Mouse (Mus musculus) limb, embryonic 15.5 days (tissue): ENCODE results near the gene Ikzf3. TPM values are rescaled to one million over a fixed set of nuclear protein-coding genes. Genes with fewer than 3 reads are reported as not detected.

Experiments
- ATAC-seq: fragments of 200-750 bp; cut with Nextera tagmentation; 2 replicates; pipeline ENCODE4 v1.8.0; 2017; ENCODE audit warnings: low read depth, moderate TSS enrichment; ENCODE audit not compliant: insufficient number of reproducible peaks, low FRiP score, low TSS enrichment
- H3K27ac ChIP-seq: fragments of 300-500 bp; sonication (generic); 2 replicates; pipeline ENCODE4 v1.5.1; 2015; ENCODE audit warnings: moderate library complexity, mild to moderate bottlenecking, inconsistent platforms
- H3K27me3 ChIP-seq: fragments of 300-500 bp; sonication (generic); 2 replicates; pipeline ENCODE4 v1.6.1; 2015; ENCODE audit warnings: inconsistent platforms
- H3K36me3 ChIP-seq: fragments of 300-500 bp; sonication (generic); 2 replicates; pipeline ENCODE4 v1.6.1; 2015; ENCODE audit warnings: inconsistent platforms
- H3K4me1 ChIP-seq: fragments of 300-500 bp; sonication (generic); 2 replicates; pipeline ENCODE4 v1.6.1; 2015; ENCODE audit warnings: inconsistent platforms
- H3K4me2 ChIP-seq: fragments of 300-500 bp; sonication (generic); 2 replicates; pipeline ENCODE4 v1.6.1; 2015; ENCODE audit warnings: mild to moderate bottlenecking, inconsistent platforms
- H3K4me3 ChIP-seq: fragments of 300-500 bp; sonication (generic); 2 replicates; pipeline ENCODE4 v1.5.1; 2015; ENCODE audit warnings: mild to moderate bottlenecking, inconsistent platforms
- H3K9ac ChIP-seq: fragments of 300-500 bp; sonication (generic); 2 replicates; pipeline ENCODE4 v1.6.1; 2015; ENCODE audit warnings: inconsistent platforms
- H3K9me3 ChIP-seq: fragments of 300-500 bp; sonication (generic); 2 replicates; pipeline ENCODE4 v1.6.1; 2016; ENCODE audit warnings: inconsistent platforms
- WGBS: fragments of 180-500 bp; shearing (Covaris S2); methylation state at CpG from one replicate; pipeline ENCODE4 v1.1.7; 2015; 5-methylcytosine and 5-hydroxymethylcytosine counted together
- polyA plus RNA-seq: library from polyadenylated mRNA; unstranded; fragments of >200 nt; fragmentation: Nextera tagmentation; extraction: Ambion mirVana; gene quantifications from 2 replicates; pipeline ENCODE4 v1.2.1, GENCODE M21; 2015

The Ikzf3 gene
- polyA plus RNA-seq, 1 experiment from 2014 or later, result 0.74 TPM

- Histone ChIP-seq H3K4me2 (peak overlapping the region; percentile 28), H3K27ac (no peak overlapping the region), H3K9me3 (no peaks in the 10 kb centered on the region), H3K4me1 (peaks cover 20% of the 10 kb centered on the region), H3K36me3 (no peaks in the 10 kb centered on the region), H3K27me3 (peaks cover 39% of the 10 kb centered on the region), H3K9ac (no peak overlapping the region), H3K4me3 (peak overlapping the region; percentile 29)
- WGBS, result 2% methylated on average over 33 of the region's 33 CpGs
- ATAC-seq, result no peak
These were observed 99.0 kb downstream of the Ikzf3 start for GRCm38 (mm10) chr11:98446562-98447474.

- H3K27me3 ChIP-seq, result peaks cover 39% of the 10 kb centered on the region
- no peak for ATAC-seq
- H3K9ac ChIP-seq, result no peak within 1 kb of the TSS
These were observed 99.6 kb downstream of the Ikzf3 start, which contains the start of gene Grb7 for GRCm38 (mm10) chr11:98446213-98446561. Gene Grb7, plus strand, starts transcription at chr11:98446394.

GRCm38 (mm10) chr11:98445679-98446078 lies 100.2 kb downstream of the Ikzf3 start:
- Histone ChIP-seq H3K36me3 (no peaks in the 10 kb centered on the region), H3K27me3 (peaks cover 39% of the 10 kb centered on the region), H3K4me3 (no peak overlapping the region), H3K4me2 (no peak overlapping the region), H3K9ac (no peak overlapping the region), H3K9me3 (no peaks in the 10 kb centered on the region), H3K4me1 (peaks cover 20% of the 10 kb centered on the region), H3K27ac (no peak overlapping the region)
- ATAC-seq, result no peak
- 34% methylated on average over 4 of the region's 4 CpGs for WGBS

More at GRCm38 (mm10) chr11:98446213-98446561, 99.6 kb downstream of the Ikzf3 start, which contains the start of gene Grb7:
- H3K4me1 ChIP-seq, result peaks cover 20% of the 10 kb centered on the region
- H3K4me3 ChIP-seq, result peak within 1 kb of the TSS; percentile 29
- H3K9me3 ChIP-seq, result no peaks in the 10 kb centered on the region
- H3K4me2 ChIP-seq, result peak within 1 kb of the TSS; percentile 28
- no peak within 1 kb of the TSS for H3K27ac ChIP-seq
- WGBS, result 11% methylated on average over 5 of the region's 5 CpGs
- H3K36me3 ChIP-seq, result no peaks in the 10 kb centered on the region

GRCm38 (mm10) chr11:98445238-98445637 lies 100.6 kb downstream of the Ikzf3 start:
- Histone ChIP-seq H3K4me2 (no peak overlapping the region), H3K4me1 (peaks cover 17% of the 10 kb centered on the region), H3K9ac (no peak overlapping the region), H3K9me3 (no peaks in the 10 kb centered on the region), H3K27me3 (peaks cover 39% of the 10 kb centered on the region), H3K4me3 (no peak overlapping the region), H3K27ac (no peak overlapping the region), H3K36me3 (no peaks in the 10 kb centered on the region)
- ATAC-seq, result no peak
- 23% methylated on average over 1 of the region's 1 CpGs for WGBS

- H3K36me3 ChIP-seq, result no peaks in the 10 kb centered on the region
- no peak overlapping the region for H3K4me2 ChIP-seq
- H3K4me1 ChIP-seq, result peaks cover 16% of the 10 kb centered on the region
- ATAC-seq, result no peak
- 89% methylated on average over 1 of the region's 1 CpGs for WGBS
- no peak overlapping the region for H3K27ac ChIP-seq
- no peaks in the 10 kb centered on the region for H3K9me3 ChIP-seq
- H3K4me3 ChIP-seq, result no peak overlapping the region
- H3K9ac ChIP-seq, result no peak overlapping the region
- peaks cover 35% of the 10 kb centered on the region for H3K27me3 ChIP-seq
These were observed 102.1 kb downstream of the Ikzf3 start for GRCm38 (mm10) chr11:98443688-98444087.

- H3K4me2 ChIP-seq, result peak within 1 kb of the TSS; percentile 78
- H3K36me3 ChIP-seq, result peaks cover 34% of the 10 kb centered on the region
- H3K9me3 ChIP-seq, result no peaks in the 10 kb centered on the region
- H3K4me3 ChIP-seq, result peak within 1 kb of the TSS; percentile 81
- peak within 1 kb of the TSS; percentile 42 for H3K9ac ChIP-seq
- WGBS, result 2% methylated on average over 43 of the region's 43 CpGs
- H3K4me1 ChIP-seq, result peaks cover 12% of the 10 kb centered on the region
- no peaks in the 10 kb centered on the region for H3K27me3 ChIP-seq
- peak within 1 kb of the TSS; percentile 81 for H3K27ac ChIP-seq
- peak; percentile 83 for ATAC-seq
These were observed 107.3 kb downstream of the Ikzf3 start, which contains the start of gene Mien1 for GRCm38 (mm10) chr11:98438331-98439158. Gene Mien1, minus strand, starts transcription at chr11:98438991.

GRCm38 (mm10) chr11:98437441-98437840 lies 108.4 kb downstream of the Ikzf3 start:
- Histone ChIP-seq H3K27ac (no peak overlapping the region), H3K4me3 (0 out of 2 replicates have a peak overlapping the region, but pooled peaks have one; percentile 81), H3K27me3 (no peaks in the 10 kb centered on the region), H3K9me3 (no peaks in the 10 kb centered on the region), H3K36me3 (peaks cover 43% of the 10 kb centered on the region), H3K9ac (no peak overlapping the region), H3K4me2 (no peak overlapping the region), H3K4me1 (peaks cover 12% of the 10 kb centered on the region)
- ATAC-seq, result no peak
- 77% methylated on average over 6 of the region's 6 CpGs for WGBS

GRCm38 (mm10) chr11:98435723-98436122 lies 110.1 kb downstream of the Ikzf3 start:
- H3K9me3 ChIP-seq, result no peaks in the 10 kb centered on the region
- H3K36me3 ChIP-seq, result peaks cover 60% of the 10 kb centered on the region
- H3K27me3 ChIP-seq, result no peaks in the 10 kb centered on the region
- 95% methylated on average over 9 of the region's 9 CpGs for WGBS
- peaks cover 12% of the 10 kb centered on the region for H3K4me1 ChIP-seq
- H3K4me2 ChIP-seq, result no peak overlapping the region
- H3K9ac ChIP-seq, result no peak overlapping the region
- H3K4me3 ChIP-seq, result no peak overlapping the region
- no peak overlapping the region for H3K27ac ChIP-seq
- no peak for ATAC-seq

- 74% methylated on average over 9 of the region's 9 CpGs for WGBS
These were observed 113.9 kb downstream of the Ikzf3 start for GRCm38 (mm10) chr11:98431743-98432502.

GRCm38 (mm10) chr11:98428436-98428835 lies 117.4 kb downstream of the Ikzf3 start:
- no peak for ATAC-seq
- WGBS, result 73% methylated on average over 5 of the region's 5 CpGs
- Histone ChIP-seq H3K9ac (no peak overlapping the region), H3K27ac (0 out of 2 replicates have a peak overlapping the region, but pooled peaks have one; percentile 57), H3K36me3 (peaks cover 97% of the 10 kb centered on the region), H3K4me1 (0 out of 2 replicates have a peak, but pooled peaks cover 3% of the 10 kb centered on the region), H3K4me2 (no peak overlapping the region), H3K27me3 (no peaks in the 10 kb centered on the region), H3K9me3 (no peaks in the 10 kb centered on the region), H3K4me3 (no peak overlapping the region)

More at GRCm38 (mm10) chr11:98431743-98432502, 113.9 kb downstream of the Ikzf3 start:
- no peak for ATAC-seq
- Histone ChIP-seq H3K9ac (no peak overlapping the region), H3K9me3 (no peaks in the 10 kb centered on the region), H3K4me3 (no peak overlapping the region), H3K27ac (no peak overlapping the region), H3K4me1 (0 out of 2 replicates have a peak, but pooled peaks cover 3% of the 10 kb centered on the region), H3K36me3 (peaks cover 97% of the 10 kb centered on the region), H3K4me2 (no peak overlapping the region), H3K27me3 (no peaks in the 10 kb centered on the region)

- Histone ChIP-seq H3K9me3 (no peaks in the 10 kb centered on the region), H3K36me3 (peaks cover 98% of the 10 kb centered on the region), H3K9ac (no peak overlapping the region), H3K4me2 (no peak overlapping the region), H3K27me3 (no peaks in the 10 kb centered on the region), H3K27ac (no peak overlapping the region), H3K4me3 (no peak overlapping the region), H3K4me1 (0 out of 2 replicates have a peak, but pooled peaks cover 3% of the 10 kb centered on the region)
- ATAC-seq, result no peak
- WGBS, result 92% methylated on average over 7 of the region's 7 CpGs
These were observed 119.2 kb downstream of the Ikzf3 start for GRCm38 (mm10) chr11:98426592-98426991.
